Mouse (Mus musculus) liver, postnatal 0 days (tissue): ENCODE data around the gene Slc44a5. TPM values are rescaled to one million over a fixed set of nuclear protein-coding genes. Genes with fewer than 3 reads are reported as not detected.

Source experiments
- ATAC-seq: fragments of 200-750 bp; cut with Nextera tagmentation; 2 replicates; pipeline ENCODE4 v1.8.0; 2017; ENCODE audit warnings: mild to moderate bottlenecking, moderate library complexity
- DNase-seq: peaks from one replicate; pipeline ENCODE4 v3.0.0-alpha.2; 2016
- H3K27ac ChIP-seq: fragments of 300-500 bp; sonication (generic); 2 replicates; pipeline ENCODE4 v1.5.1; 2014; ENCODE audit warnings: antibody characterized with exemption, moderate library complexity, mild to moderate bottlenecking, low read depth
- H3K27me3 ChIP-seq: fragments of 300-500 bp; sonication (generic); 2 replicates; pipeline ENCODE4 v1.6.1; 2014; ENCODE audit warnings: low read length, control low read depth, mixed read lengths; ENCODE audit not compliant: insufficient read depth
- H3K36me3 ChIP-seq: fragments of 300-500 bp; sonication (generic); replicated peaks from 2 replicates; pipeline ENCODE4 v1.6.1; 2014; ENCODE audit warnings: mild to moderate bottlenecking, control low read depth, low read length, moderate library complexity, mixed read lengths; ENCODE audit not compliant: insufficient read depth
- H3K4me1 ChIP-seq: fragments of 300-500 bp; sonication (generic); 2 replicates; pipeline ENCODE4 v1.6.1; 2014; ENCODE audit warnings: antibody characterized with exemption, mild to moderate bottlenecking, control low read depth; ENCODE audit not compliant: insufficient read depth
- H3K4me2 ChIP-seq: fragments of 300-500 bp; sonication (generic); 2 replicates; pipeline ENCODE4 v1.6.1; 2014; ENCODE audit warnings: low read depth, mild to moderate bottlenecking, low read length, moderate library complexity, mixed read lengths
- H3K4me3 ChIP-seq: fragments of 300-500 bp; sonication (generic); 2 replicates; pipeline ENCODE4 v1.5.1; 2014; ENCODE audit warnings: low read depth, low read length
- H3K9ac ChIP-seq: fragments of 300-500 bp; sonication (generic); replicated peaks from 2 replicates; pipeline ENCODE4 v1.6.1; 2014; ENCODE audit warnings: mild to moderate bottlenecking, moderate library complexity
- H3K9me3 ChIP-seq: fragments of 300-500 bp; sonication (generic); 2 replicates; pipeline ENCODE4 v1.6.1; 2016; ENCODE audit warnings: mild to moderate bottlenecking, control low read depth, low read length, mixed read lengths
- CTCF ChIP-seq: sonication (generic); IDR thresholded peaks from 2 replicates; pipeline ENCODE4 v1.5.1; 2016; ENCODE audit warnings: antibody characterized with exemption, low read depth
- EP300 ChIP-seq: IDR thresholded peaks from 2 replicates; pipeline ENCODE4 v1.6.1; 2016; ENCODE audit warnings: antibody characterized with exemption, low read depth, mild to moderate bottlenecking
- whole genome bisulfite sequencing: fragments of 180-500 bp; shearing (Covaris S2); extraction: QIAGEN DNeasy Blood & Tissue Kit; methylation state at CpG from one replicate; pipeline ENCODE4 v1.1.7; 2014; ENCODE audit not compliant: insufficient replicate concordance; 5-methylcytosine and 5-hydroxymethylcytosine counted together
- polyA plus RNA-seq: library from polyadenylated mRNA; unstranded; fragments of >200 nt; fragmentation: Nextera tagmentation; extraction: Ambion mirVana; gene quantifications from 2 replicates; pipeline ENCODE4 v1.2.1, GENCODE M21; 2015

Gene Slc44a5
- polyA plus RNA-seq, 1 experiment from 2014 or later: 0.02 TPM

DNA sequence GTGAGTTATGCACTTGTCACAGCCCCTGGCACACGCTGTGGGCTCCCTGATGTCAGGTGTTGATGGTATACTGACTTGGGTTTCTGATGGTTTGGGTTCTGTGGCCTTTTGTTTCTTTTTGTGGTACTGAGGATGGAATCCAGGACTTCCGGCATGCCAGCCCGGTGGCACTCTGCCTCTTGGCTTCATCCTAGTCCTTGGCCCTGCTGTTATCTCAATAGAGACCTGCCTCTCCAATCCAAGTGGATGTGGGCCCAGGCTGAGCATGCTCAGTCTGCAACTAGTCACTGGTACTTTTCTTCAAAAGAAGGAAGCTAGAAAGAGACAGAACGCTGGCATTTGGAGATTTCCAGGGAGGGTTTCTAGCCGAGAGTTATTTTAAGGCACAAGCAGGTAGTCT lies 318.9 kb downstream of the Slc44a5 start:
- no peak overlapping the region for H3K4me2 ChIP-seq
- no peaks in the 10 kb centered on the region for H3K4me1 ChIP-seq
- no peaks in the 10 kb centered on the region for H3K9me3 ChIP-seq
- ATAC-seq (no peak), DNase-seq (no peak)
- no peak overlapping the region for H3K27ac ChIP-seq
- WGBS: 69% methylated on average over 5 of the region's 5 CpGs
- no peaks in the 10 kb centered on the region for H3K27me3 ChIP-seq
- H3K36me3 ChIP-seq: no peaks in the 10 kb centered on the region
- no peak overlapping the region for H3K9ac ChIP-seq
- TF ChIP-seq CTCF: no peak
- TF ChIP-seq EP300: no peak
- no peak overlapping the region for H3K4me3 ChIP-seq

DNA sequence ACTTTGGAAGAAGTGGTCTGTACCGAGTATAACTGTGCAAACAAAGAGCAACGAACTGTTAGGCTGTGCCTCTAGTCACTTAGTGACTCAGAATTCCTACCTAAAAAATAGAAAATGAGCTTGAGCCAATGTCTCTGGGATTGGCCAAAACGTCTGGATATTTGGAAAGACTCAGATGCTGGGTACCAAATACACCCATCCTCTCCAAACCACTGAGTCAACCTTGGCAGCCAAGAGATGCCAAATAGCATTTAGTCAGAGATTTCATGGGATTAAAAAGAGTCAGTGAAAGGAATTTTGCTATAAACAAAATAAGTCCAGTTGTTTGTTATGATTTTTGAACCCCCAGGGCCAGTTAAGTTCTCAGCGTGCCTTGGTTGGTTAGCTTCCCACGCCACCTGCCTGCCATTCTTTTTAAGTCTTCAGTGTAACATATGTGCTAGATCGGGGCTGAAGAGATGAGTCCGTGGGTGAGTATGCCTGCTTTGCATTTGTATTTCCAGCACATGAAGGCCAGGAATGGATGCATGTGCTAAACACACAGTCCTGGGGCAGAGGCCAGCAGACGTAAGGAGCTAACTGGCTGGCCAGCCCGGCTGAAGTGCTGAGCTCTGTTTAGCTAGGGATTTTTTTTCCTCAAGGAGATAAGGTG lies 320.7 kb downstream of the Slc44a5 start:
- TF ChIP-seq CTCF (no peak), EP300 (no peak)

DNA sequence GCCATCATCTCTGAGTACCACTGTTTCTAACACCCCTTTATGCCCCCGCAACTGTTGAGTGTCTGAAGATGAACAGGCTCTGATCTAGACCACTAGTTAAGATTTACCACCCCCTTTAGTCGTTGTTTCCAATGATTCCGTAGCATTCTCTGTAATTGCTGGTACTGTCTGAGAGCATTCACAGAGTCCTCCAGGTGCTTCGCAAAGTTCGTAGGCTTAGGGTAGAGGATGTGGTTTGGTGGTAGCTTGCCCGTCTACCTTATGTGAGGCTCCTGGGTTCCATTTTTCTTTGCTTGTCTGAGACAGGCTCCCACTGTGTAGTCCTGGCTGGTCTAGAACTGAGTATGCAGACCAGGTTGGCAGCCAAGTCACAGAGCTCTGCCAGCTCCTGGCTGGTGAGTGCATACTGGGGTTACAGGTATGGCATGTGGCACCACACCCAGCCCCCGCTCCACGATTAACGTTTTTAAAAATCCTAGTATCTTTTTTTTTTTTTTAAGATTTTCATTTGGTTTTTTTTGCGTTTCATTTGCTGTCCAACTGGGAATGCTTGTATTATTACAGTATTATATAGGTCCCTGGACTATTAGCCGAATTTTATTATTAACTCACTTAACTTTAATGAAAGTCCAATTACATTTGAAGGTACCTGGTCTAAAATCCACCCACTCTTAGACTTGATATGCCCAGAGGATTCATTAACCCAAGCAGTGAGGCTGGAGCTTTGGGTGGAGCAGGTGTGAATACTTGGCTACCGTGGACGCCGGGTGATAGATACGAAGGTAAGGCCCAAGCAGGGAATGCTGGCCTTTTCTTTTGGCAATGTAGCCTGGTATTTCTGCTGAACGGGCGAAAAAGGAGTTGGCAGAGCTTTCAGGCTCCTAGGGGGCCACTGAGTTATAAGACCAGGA lies 321.9 kb downstream of the Slc44a5 start:
- TF ChIP-seq EP300: no peak
- no peak for TF ChIP-seq CTCF
- WGBS: 82% methylated on average over 17 of the region's 17 CpGs
- H3K36me3 ChIP-seq: no peaks in the 10 kb centered on the region
- no peaks in the 10 kb centered on the region for H3K9me3 ChIP-seq
- no peaks in the 10 kb centered on the region for H3K4me1 ChIP-seq
- no peak overlapping the region for H3K4me2 ChIP-seq
- H3K27ac ChIP-seq: no peak overlapping the region
- DNase-seq (no peak), ATAC-seq (no peak)
- H3K27me3 ChIP-seq: no peaks in the 10 kb centered on the region
- no peak overlapping the region for H3K4me3 ChIP-seq
- H3K9ac ChIP-seq: no peak overlapping the region

More for the DNA sequence above, 320.7 kb downstream of the Slc44a5 start:
- Histone ChIP-seq H3K27ac (no peak overlapping the region), H3K9me3 (no peaks in the 10 kb centered on the region), H3K4me3 (no peak overlapping the region), H3K4me1 (no peaks in the 10 kb centered on the region), H3K36me3 (no peaks in the 10 kb centered on the region), H3K9ac (no peak overlapping the region), H3K4me2 (no peak overlapping the region), H3K27me3 (no peaks in the 10 kb centered on the region)
- DNase-seq: no peak
- WGBS: 67% methylated on average over 9 of the region's 9 CpGs
- ATAC-seq: no peak

DNA sequence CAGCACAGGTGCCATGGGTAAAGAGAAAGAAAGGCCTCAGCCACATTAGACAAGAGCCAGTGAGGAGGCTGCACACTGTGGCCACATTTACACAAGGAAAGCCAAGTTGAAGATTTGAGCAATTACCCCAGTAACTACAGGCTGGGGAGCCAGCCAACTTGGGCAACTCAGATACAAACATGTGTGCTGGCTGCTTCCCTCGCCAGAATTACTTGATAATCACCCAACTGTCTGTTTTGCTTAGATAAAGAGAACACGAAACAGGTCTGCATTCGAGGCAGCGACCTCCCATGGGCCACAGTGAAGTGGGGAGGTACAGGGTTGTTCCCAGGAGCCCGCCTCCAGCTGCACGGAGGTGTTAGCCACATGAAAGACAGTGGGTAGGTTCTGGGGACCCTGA lies 324.3 kb downstream of the Slc44a5 start:
- Histone ChIP-seq H3K36me3 (no peaks in the 10 kb centered on the region), H3K9ac (no peak overlapping the region), H3K4me2 (no peak overlapping the region), H3K4me1 (no peaks in the 10 kb centered on the region), H3K27me3 (no peaks in the 10 kb centered on the region), H3K27ac (no peak overlapping the region), H3K9me3 (no peaks in the 10 kb centered on the region), H3K4me3 (no peak overlapping the region)
- ATAC-seq: no peak
- WGBS: 42% methylated on average over 6 of the region's 6 CpGs
- TF ChIP-seq EP300 (no peak), CTCF (no peak)
- DNase-seq: no peak

DNA sequence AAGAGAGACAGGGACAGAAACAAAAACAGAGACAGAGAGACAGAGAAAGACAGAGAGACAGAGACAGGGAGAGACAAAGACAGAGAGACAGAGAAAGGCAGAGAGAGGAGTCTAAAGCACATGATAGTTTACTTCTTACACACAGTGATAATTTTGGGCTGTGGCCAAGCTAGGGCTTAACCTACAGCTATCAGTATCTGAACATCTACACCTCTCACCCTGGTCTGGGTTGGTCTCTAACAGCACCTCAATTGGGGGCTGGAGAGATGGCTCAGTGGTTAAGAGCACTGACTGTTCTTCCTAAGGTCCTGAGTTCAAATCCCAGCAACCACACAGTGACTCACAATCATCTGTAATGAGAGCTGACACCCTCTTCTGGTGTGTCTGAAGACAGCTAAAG lies 325.3 kb downstream of the Slc44a5 start:
- H3K27ac ChIP-seq: no peak overlapping the region
- no peak for ATAC-seq

DNA sequence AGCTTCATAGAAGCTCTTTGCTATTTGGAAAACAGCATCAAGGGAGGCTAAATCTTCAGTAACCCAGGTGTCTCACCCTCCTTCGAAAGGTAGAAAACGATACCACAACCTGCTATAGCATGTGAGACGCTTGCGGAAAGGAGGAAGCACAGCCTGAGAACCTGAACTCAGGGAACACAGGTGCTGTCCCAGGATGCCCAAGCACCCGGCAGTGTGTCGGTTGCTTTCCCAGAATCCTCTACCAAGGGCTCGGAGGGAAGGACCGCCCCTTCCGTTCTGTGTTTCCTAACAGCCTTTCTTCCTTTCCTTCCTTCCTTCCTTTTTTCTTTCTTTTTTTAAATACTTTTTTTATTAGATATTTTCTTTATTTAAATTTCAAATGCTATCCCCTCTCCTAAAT lies 326.8 kb downstream of the Slc44a5 start:
- DNase-seq: no peak
- no peak overlapping the region for H3K4me2 ChIP-seq
- H3K27ac ChIP-seq: no peak overlapping the region
- H3K4me3 ChIP-seq: no peak overlapping the region
- H3K36me3 ChIP-seq: no peaks in the 10 kb centered on the region
- TF ChIP-seq EP300 (no peak), CTCF (no peak)
- WGBS: 81% methylated on average over 9 of the region's 9 CpGs
- no peaks in the 10 kb centered on the region for H3K4me1 ChIP-seq
- no peaks in the 10 kb centered on the region for H3K9me3 ChIP-seq
- no peaks in the 10 kb centered on the region for H3K27me3 ChIP-seq
- no peak overlapping the region for H3K9ac ChIP-seq
- ATAC-seq: no peak

More for the DNA sequence above, 325.3 kb downstream of the Slc44a5 start:
- TF ChIP-seq CTCF (no peak), EP300 (no peak)
- no peaks in the 10 kb centered on the region for H3K36me3 ChIP-seq
- H3K9ac ChIP-seq: no peak overlapping the region
- no peak overlapping the region for H3K4me3 ChIP-seq
- H3K4me2 ChIP-seq: no peak overlapping the region
- no peak for DNase-seq
- no peaks in the 10 kb centered on the region for H3K4me1 ChIP-seq
- H3K27me3 ChIP-seq: no peaks in the 10 kb centered on the region
- H3K9me3 ChIP-seq: no peaks in the 10 kb centered on the region
